Mouse (Mus musculus) embryonic facial prominence, embryonic 15.5 days (tissue): ENCODE measurements around the gene Nr2c2ap. TPM values are rescaled to one million over a fixed set of nuclear protein-coding genes. Genes with fewer than 3 reads are reported as not detected.

Experiments
- ATAC-seq: fragments of 200-750 bp; cut with Nextera tagmentation; 2 replicates; pipeline ENCODE4 v1.8.0; 2017; ENCODE audit warnings: low read depth, moderate TSS enrichment; ENCODE audit not compliant: insufficient number of reproducible peaks, low FRiP score, low TSS enrichment
- H3K27ac ChIP-seq: fragments of 300-500 bp; sonication (generic); replicated peaks from 2 replicates; pipeline ENCODE4 v1.5.1; 2015; ENCODE audit warnings: mild to moderate bottlenecking, inconsistent platforms
- H3K27me3 ChIP-seq: fragments of 300-500 bp; sonication (generic); 2 replicates; pipeline ENCODE4 v1.6.1; 2015; ENCODE audit warnings: inconsistent platforms
- H3K36me3 ChIP-seq: fragments of 300-500 bp; sonication (generic); 2 replicates; pipeline ENCODE4 v1.6.1; 2015; ENCODE audit warnings: mild to moderate bottlenecking, inconsistent platforms
- H3K4me1 ChIP-seq: fragments of 300-500 bp; sonication (generic); 2 replicates; pipeline ENCODE4 v1.6.1; 2015; ENCODE audit warnings: inconsistent platforms
- H3K4me2 ChIP-seq: fragments of 300-500 bp; sonication (generic); replicated peaks from 2 replicates; pipeline ENCODE4 v1.6.1; 2015; ENCODE audit warnings: mild to moderate bottlenecking, inconsistent platforms
- H3K4me3 ChIP-seq: fragments of 300-500 bp; sonication (generic); replicated peaks from 2 replicates; pipeline ENCODE4 v1.5.1; 2015; ENCODE audit warnings: mild to moderate bottlenecking, inconsistent platforms
- H3K9ac ChIP-seq: fragments of 300-500 bp; sonication (generic); 2 replicates; pipeline ENCODE4 v1.6.1; 2015; ENCODE audit warnings: inconsistent platforms
- H3K9me3 ChIP-seq: fragments of 300-500 bp; sonication (generic); replicated peaks from 2 replicates; pipeline ENCODE4 v1.6.1; 2016; ENCODE audit warnings: inconsistent platforms
- WGBS: fragments of 180-500 bp; shearing (Covaris S2); methylation state at CpG from one replicate; pipeline ENCODE4 v1.1.7; 2015; 5-methylcytosine and 5-hydroxymethylcytosine counted together
- polyA plus RNA-seq: library from polyadenylated mRNA; unstranded; fragments of >200 nt; fragmentation: Nextera tagmentation; extraction: Ambion mirVana; gene quantifications from 2 replicates; pipeline ENCODE4 v1.2.1, GENCODE M21; 2015

Nr2c2ap gene
- polyA plus RNA-seq, 1 experiment from 2014 or later: 33.0 TPM

DNA sequence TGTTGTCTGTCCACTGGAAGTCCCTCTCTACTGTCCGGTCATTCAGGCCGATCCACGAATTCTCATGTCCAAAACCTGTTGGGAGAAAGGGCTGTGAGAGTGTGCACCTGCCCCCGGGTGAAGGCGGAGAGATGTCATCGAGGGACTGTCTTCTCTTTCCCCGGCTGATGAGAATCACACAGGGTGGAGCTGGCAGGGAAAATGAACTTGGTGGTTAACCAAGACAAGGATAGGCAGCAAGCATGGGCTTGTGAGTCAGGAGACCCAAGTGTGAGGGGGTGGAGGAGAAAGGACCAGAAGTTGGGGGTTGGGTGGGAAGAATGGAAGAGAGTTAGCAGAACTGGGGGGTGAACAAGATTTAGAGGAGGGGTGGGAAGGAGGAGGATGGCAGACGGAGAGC is 30.9 kb upstream of the Nr2c2ap start:
- H3K4me2 ChIP-seq: no peak overlapping the region
- H3K27me3 ChIP-seq: peaks cover 5% of the 10 kb centered on the region; the same call in 1 of the 2 replicates
- H3K4me1 ChIP-seq: no peaks in the 10 kb centered on the region
- no peak overlapping the region for H3K27ac ChIP-seq
- no peak overlapping the region for H3K9ac ChIP-seq
- 68% methylated on average over 8 of the region's 8 CpGs for WGBS
- H3K36me3 ChIP-seq: no peaks in the 10 kb centered on the region
- ATAC-seq: no peak
- H3K9me3 ChIP-seq: no peaks in the 10 kb centered on the region
- no peak overlapping the region for H3K4me3 ChIP-seq

DNA sequence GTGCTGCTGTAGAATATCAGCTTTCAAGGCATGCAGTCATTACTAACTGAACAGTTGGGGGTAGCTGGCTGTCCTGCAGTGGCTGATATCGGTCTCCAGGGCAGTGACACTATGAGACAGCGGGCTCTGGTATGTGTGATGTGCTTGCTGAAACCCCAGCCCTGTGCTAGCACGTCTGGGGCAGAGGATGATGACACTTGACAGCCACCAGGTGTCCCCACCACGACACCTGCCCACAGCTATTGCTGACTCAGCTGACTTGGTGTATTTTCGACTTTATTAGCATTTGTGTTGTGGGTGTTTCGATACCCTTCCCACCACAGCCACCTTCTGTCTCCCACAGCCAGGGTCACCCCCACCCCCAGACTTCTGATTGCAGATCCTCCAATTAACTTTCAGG is 26.6 kb upstream of the Nr2c2ap start:
- peaks cover 14% of the 10 kb centered on the region for H3K27me3 ChIP-seq
- 18% methylated on average over 6 of the region's 6 CpGs for WGBS
- H3K9ac ChIP-seq: no peak overlapping the region
- no peak overlapping the region for H3K4me3 ChIP-seq
- no peaks in the 10 kb centered on the region for H3K4me1 ChIP-seq
- H3K36me3 ChIP-seq: no peaks in the 10 kb centered on the region
- no peak overlapping the region for H3K27ac ChIP-seq
- no peak for ATAC-seq
- no peak overlapping the region for H3K4me2 ChIP-seq
- no peaks in the 10 kb centered on the region for H3K9me3 ChIP-seq

DNA sequence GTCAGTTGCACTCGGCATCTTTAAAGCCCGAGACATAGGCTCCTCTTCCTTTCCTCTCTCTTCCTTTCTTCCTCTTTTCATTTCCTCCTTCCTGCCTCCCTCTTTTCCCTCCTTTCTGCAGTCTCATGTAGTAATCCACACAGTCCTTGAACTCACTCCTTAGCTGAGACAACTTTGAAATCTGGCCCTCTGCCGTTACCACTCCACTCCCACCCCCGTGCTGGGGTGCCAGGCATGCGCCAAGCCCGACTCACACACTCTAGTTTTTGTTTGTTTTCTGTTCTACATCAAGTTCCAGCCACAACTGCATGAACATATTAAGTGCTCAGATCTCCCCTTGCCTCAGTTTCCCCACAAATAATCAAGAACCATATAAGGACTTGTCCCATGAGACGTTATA is 26.2 kb upstream of the Nr2c2ap start:
- no peak for ATAC-seq
- Histone ChIP-seq H3K9me3 (no peaks in the 10 kb centered on the region), H3K27ac (no peak overlapping the region), H3K27me3 (peaks cover 18% of the 10 kb centered on the region), H3K9ac (no peak overlapping the region), H3K4me2 (no peak overlapping the region), H3K36me3 (no peaks in the 10 kb centered on the region), H3K4me3 (no peak overlapping the region), H3K4me1 (no peaks in the 10 kb centered on the region)
- WGBS: 71% methylated on average over 7 of the region's 7 CpGs

DNA sequence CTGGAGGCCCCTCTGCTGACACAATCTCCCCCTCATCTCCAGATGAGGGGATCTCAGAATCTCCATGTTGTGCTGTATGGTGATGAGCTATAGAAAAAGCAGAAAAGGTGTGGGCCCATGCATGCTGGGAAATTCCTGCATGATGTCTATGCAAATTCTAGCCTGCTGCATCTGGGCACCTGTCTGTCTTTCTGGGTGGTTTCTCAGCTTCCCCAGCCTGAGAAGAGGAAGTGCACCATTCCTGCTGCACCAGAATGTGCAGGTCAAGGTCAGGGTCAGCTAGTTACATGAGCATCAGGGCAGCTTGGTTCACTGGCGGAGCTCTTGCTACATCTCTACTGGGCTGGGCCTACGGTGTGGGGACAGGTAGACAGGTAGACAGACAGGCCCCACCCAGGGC is 20.7 kb upstream of the Nr2c2ap start:
- no peaks in the 10 kb centered on the region for H3K9me3 ChIP-seq
- peaks cover 72% of the 10 kb centered on the region for H3K27me3 ChIP-seq
- no peak overlapping the region for H3K4me2 ChIP-seq
- H3K4me1 ChIP-seq: peaks cover 5% of the 10 kb centered on the region; the same call in 1 of the 2 replicates
- H3K9ac ChIP-seq: no peak overlapping the region
- H3K4me3 ChIP-seq: no peak overlapping the region
- no peaks in the 10 kb centered on the region for H3K36me3 ChIP-seq
- 79% methylated on average over 2 of the region's 2 CpGs for WGBS
- no peak for ATAC-seq
- H3K27ac ChIP-seq: no peak overlapping the region

DNA sequence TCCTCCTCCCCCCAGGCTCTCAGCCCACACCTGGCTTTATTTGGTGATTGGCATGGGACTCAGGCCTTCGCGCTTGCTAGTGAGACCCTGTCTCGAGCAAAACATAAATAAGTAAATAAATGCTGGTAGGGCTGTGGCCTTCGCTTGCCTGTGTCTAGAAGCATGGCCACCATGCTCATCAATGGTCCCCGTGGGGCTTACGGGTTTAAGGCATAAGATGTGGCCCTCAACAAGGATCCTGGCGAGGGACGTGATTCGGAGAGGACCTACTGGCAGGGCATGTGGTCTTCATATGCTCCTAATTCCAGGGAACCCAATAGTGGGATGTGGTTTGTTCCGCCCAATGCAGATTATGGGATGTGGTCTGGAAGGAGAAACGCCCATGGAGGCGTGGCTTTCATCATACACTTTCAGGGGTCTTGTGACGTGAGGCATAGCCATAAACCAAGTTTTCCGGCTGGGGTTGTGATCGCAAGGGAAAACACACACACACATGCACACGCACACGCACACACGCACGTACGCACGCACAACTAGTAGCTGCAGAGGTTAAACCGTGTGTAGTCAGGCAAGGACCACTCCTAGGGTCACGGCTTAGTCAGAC is 19.8 kb upstream of the Nr2c2ap start:
- H3K4me2 ChIP-seq: no peak overlapping the region; the same call in 1 of the 2 replicates
- H3K36me3 ChIP-seq: no peaks in the 10 kb centered on the region
- H3K4me3 ChIP-seq: 0 out of 2 replicates have a peak overlapping the region, but pooled peaks have one; percentile 2
- H3K9me3 ChIP-seq: no peaks in the 10 kb centered on the region
- 44% methylated on average over 23 of the region's 23 CpGs for WGBS
- no peak overlapping the region for H3K27ac ChIP-seq
- no peak for ATAC-seq
- no peak overlapping the region for H3K9ac ChIP-seq
- H3K4me1 ChIP-seq: peaks cover 5% of the 10 kb centered on the region; the same call in 1 of the 2 replicates
- H3K27me3 ChIP-seq: peaks cover 77% of the 10 kb centered on the region

DNA sequence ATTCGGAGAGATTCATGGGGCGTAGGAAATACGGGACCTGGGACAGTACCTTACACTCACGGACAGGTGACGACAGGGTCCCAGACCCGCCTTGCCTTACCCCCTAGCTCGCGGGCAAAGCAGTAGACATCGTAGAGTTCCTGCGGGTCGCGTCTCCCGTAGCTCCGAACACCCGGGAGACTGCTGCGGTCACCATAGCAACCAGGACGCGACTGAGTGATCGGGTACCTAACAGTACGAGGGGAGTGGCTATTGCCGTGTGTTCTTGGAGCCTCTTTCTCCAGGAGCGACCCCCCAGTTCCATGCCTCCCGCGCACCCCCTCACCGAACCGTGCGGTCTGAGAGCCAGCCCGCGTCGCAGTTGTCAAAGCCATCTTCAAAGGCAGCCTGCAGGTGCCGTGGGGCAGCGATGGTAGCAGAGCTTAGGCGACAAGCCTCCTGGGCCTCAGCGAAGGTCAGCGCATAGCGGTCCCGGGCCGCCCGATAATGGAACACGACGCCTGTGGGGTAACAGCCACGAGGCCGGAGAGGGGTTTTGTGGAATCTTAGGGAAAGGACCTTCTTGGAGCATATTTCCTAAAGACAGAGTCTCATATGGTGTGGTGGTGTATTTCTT is 18.6 kb upstream of the Nr2c2ap start:
- Histone ChIP-seq H3K4me3 (no peak overlapping the region), H3K27me3 (peaks cover 83% of the 10 kb centered on the region), H3K9ac (no peak overlapping the region), H3K27ac (no peak overlapping the region), H3K4me1 (peaks cover 5% of the 10 kb centered on the region; the same call in 1 of the 2 replicates), H3K9me3 (no peaks in the 10 kb centered on the region), H3K36me3 (no peaks in the 10 kb centered on the region), H3K4me2 (no peak overlapping the region)
- no peak for ATAC-seq
- WGBS: 5% methylated on average over 43 of the region's 43 CpGs

DNA sequence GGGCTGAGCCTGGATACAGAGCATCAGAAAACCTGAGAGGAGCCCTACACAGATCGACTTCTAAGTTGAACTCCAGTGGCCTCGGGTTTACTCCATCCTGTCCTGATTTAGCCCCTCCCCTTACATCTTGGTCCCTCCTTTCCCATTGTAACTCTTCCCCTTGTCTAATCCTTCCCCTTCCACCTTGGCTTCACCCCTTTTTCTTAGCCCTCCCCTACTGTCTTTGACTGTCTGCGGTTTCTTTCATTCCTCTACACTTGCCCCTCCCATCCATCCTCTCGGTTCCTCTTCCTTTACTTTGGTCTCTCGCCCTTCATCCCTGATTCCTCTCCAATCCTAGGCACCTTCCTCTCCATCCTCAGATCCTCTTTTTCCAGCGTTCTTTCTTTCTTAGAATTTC is 16.6 kb upstream of the Nr2c2ap start:
- no peak overlapping the region for H3K27ac ChIP-seq
- H3K4me2 ChIP-seq: no peak overlapping the region
- H3K36me3 ChIP-seq: no peaks in the 10 kb centered on the region
- H3K4me1 ChIP-seq: peaks cover 5% of the 10 kb centered on the region; the same call in 1 of the 2 replicates
- no peak overlapping the region for H3K9ac ChIP-seq
- H3K4me3 ChIP-seq: no peak overlapping the region
- H3K9me3 ChIP-seq: no peaks in the 10 kb centered on the region
- WGBS: 11% methylated on average over 6 of the region's 6 CpGs
- peaks cover 99% of the 10 kb centered on the region for H3K27me3 ChIP-seq
- no peak for ATAC-seq

DNA sequence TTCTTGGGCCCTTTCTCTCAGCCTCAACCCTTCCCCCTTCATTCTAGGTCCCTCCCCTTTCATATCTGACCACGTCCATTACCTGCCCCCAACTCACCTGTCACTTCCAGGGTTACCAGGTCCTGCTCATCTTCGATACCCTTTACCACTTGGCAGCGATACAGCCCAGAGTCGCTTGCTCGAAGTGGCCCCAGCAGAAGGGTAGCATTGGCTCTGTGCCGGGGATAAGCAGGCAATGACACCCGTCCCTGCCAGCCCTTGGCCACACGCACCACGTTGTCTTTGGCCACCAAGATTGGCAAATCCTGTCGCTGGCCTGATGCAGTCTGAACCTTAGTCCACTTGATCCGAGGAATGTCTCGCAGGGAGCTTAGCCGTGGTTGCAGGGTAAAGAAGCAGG is 16.2 kb upstream of the Nr2c2ap start:
- Histone ChIP-seq H3K9me3 (no peaks in the 10 kb centered on the region), H3K27me3 (peaks cover 99% of the 10 kb centered on the region)

DNA sequence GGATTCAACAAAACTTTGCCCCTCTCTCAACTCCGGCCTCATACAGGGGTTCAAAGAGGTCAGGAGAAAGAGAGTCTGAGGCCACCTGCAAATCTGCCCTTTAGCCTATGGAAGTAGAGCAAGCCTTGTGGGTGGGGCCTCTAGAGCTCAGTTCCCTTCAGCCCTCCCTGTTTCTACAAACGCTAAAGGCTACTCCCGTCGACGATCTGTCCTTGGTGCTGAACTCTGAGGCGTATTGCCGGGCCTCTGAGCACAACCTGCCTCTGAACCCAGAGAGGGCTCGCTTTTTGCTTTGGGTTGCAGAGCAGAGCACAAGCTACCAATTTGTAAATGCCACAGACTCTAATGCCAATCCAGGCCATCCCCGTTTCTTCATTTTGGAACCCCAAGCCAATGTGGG is 13.5 kb upstream of the Nr2c2ap start:
- ATAC-seq: no peak
- H3K36me3 ChIP-seq: no peaks in the 10 kb centered on the region

More for the DNA sequence above, 16.2 kb upstream of the Nr2c2ap start:
- Histone ChIP-seq H3K36me3 (no peaks in the 10 kb centered on the region), H3K4me2 (no peak overlapping the region), H3K4me3 (no peak overlapping the region), H3K27ac (no peak overlapping the region), H3K9ac (no peak overlapping the region), H3K4me1 (peaks cover 5% of the 10 kb centered on the region; the same call in 1 of the 2 replicates)
- WGBS: 66% methylated on average over 13 of the region's 13 CpGs
- no peak for ATAC-seq

DNA sequence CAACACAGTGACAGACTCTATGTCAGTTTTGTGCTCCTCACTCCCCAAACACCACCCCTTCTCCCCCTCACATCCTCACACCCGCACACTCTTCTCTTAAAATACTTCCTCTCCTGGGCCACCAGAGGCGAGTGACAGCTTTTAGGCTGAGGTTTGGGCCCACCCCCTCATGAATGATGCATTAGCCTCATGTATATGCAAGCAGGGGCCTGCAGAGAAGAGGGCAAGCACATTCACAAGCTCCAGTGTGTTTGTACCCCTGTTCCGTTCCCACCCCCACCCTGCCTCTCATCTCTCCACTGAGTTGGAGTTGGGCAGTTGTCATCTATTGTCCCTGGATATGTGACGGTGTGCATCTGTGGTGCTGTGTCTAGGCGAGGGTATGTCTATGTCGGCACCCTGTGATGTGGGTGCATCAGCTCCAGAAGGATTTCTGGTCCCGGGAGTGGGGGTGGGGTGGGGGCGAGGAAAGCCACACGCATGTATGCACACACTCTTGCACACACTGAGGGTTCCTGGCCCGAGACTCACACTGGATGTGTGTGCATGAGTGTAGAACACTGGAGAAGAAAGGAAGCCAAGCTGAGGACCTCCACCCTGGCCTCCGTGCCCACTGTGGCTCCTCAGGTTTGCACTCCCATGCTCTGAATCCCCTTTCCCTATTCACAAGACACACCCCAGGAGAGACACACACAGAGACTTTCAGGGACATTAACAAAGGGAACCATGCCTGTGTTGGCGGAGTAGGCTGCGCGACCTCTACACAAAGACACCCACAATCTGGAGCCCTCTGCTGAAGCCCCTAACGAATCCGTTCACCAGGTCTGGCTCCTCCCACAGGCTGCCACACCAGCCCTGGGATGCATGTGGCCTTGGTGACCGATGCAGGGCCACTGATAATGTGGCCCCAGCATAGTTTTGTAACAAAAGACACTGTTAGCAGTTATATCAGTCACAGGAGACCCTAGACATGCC is 12.1 kb upstream of the Nr2c2ap start:
- 8% methylated on average over 17 of the region's 17 CpGs for WGBS
- H3K36me3 ChIP-seq: no peaks in the 10 kb centered on the region
- peaks cover 5% of the 10 kb centered on the region; the same call in 1 of the 2 replicates for H3K4me1 ChIP-seq
- no peak overlapping the region for H3K4me2 ChIP-seq
- no peak overlapping the region for H3K4me3 ChIP-seq
- no peak overlapping the region for H3K9ac ChIP-seq
- peaks cover 75% of the 10 kb centered on the region for H3K27me3 ChIP-seq
- no peaks in the 10 kb centered on the region for H3K9me3 ChIP-seq
- ATAC-seq: no peak
- H3K27ac ChIP-seq: no peak overlapping the region

More for the DNA sequence above, 13.5 kb upstream of the Nr2c2ap start:
- Histone ChIP-seq H3K9ac (no peak overlapping the region), H3K4me3 (no peak overlapping the region), H3K27ac (no peak overlapping the region), H3K4me2 (no peak overlapping the region), H3K27me3 (peaks cover 89% of the 10 kb centered on the region), H3K4me1 (peaks cover 5% of the 10 kb centered on the region; the same call in 1 of the 2 replicates), H3K9me3 (no peaks in the 10 kb centered on the region)
- WGBS: 7% methylated on average over 9 of the region's 9 CpGs

DNA sequence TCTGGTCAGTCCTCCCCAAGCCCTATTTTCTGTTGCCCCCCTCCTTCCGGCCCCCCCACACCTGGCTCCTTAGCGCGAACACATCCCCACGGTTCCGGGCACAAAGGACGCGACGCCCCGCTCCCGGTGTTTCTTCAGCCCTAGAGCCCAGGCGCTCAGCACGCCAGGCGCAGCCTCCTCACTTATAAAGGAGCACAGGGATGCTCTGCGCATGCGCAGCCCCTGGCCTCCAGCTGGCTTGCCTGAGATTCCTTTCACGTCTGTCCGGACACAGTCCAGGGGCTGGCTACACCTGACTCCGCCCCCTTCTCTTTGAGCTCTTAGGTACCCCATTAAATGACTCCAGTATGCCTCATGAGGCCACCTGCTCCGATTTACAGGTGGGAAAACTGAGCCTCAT is 10.5 kb upstream of the Nr2c2ap start, which contains the start of gene Ncan:
TSS of gene Ncan (minus strand) at position 207 of the 400 bp plus-strand sequence.
- peaks cover 59% of the 10 kb centered on the region for H3K27me3 ChIP-seq
- no peak within 1 kb of the TSS for H3K9ac ChIP-seq
- WGBS: 2% methylated on average over 19 of the region's 19 CpGs
- peaks cover 5% of the 10 kb centered on the region; the same call in 1 of the 2 replicates for H3K4me1 ChIP-seq
- ATAC-seq: no peak; the same call in 1 of the 2 replicates
- H3K9me3 ChIP-seq: no peaks in the 10 kb centered on the region
- no peak within 1 kb of the TSS for H3K27ac ChIP-seq
- H3K4me3 ChIP-seq: peak within 1 kb of the TSS; percentile 11; the same call in 1 of the 2 replicates
- peak within 1 kb of the TSS; percentile 34 for H3K4me2 ChIP-seq
- H3K36me3 ChIP-seq: no peaks in the 10 kb centered on the region
